Mouse (Mus musculus): ENCODE measurements around the gene Ranbp6.

Ranbp6 gene

GRCm38 (mm10) chr19:29812581-29813460 lies at the start of gene Ranbp6:
Gene Ranbp6, minus strand, starts transcription at chr19:29812974.
- peak; percentile 91 for DNase-seq (ENCODE audit: low spot score)

GRCm38 (mm10) chr19:29860816-29861215 lies 48.0 kb upstream of the Ranbp6 start:
- no peak for DNase-seq (ENCODE audit: low spot score)

- no peak for DNase-seq (ENCODE audit: low spot score)
Observed at GRCm38 (mm10) chr19:29857267-29857666, 44.5 kb upstream of the Ranbp6 start.

GRCm38 (mm10) chr19:29853711-29854110 lies 40.9 kb upstream of the Ranbp6 start:
- DNase-seq (ENCODE audit: low spot score): no peak

GRCm38 (mm10) chr19:29851036-29851690 lies 38.4 kb upstream of the Ranbp6 start:
- DNase-seq (ENCODE audit: low spot score): no peak

- no peak for DNase-seq (ENCODE audit: low spot score)
Observed at GRCm38 (mm10) chr19:29849924-29850551, 37.3 kb upstream of the Ranbp6 start.

GRCm38 (mm10) chr19:29844036-29844661 lies 31.4 kb upstream of the Ranbp6 start:
- DNase-seq (ENCODE audit: low spot score): no peak

- no peak for DNase-seq (ENCODE audit: low spot score)
Observed at GRCm38 (mm10) chr19:29843641-29844035, 30.9 kb upstream of the Ranbp6 start.

GRCm38 (mm10) chr19:29842973-29843372 lies 30.2 kb upstream of the Ranbp6 start:
- DNase-seq (ENCODE audit: low spot score): no peak

- peak; percentile 29 for DNase-seq (ENCODE audit: low spot score)
Observed at GRCm38 (mm10) chr19:29840642-29841041, 27.9 kb upstream of the Ranbp6 start.

GRCm38 (mm10) chr19:29838636-29839135 lies 25.9 kb upstream of the Ranbp6 start:
- DNase-seq (ENCODE audit: low spot score): peak; percentile 12

- no peak for DNase-seq (ENCODE audit: low spot score)
Observed at GRCm38 (mm10) chr19:29838171-29838570, 25.4 kb upstream of the Ranbp6 start.

- no peak for DNase-seq (ENCODE audit: low spot score)
Observed at GRCm38 (mm10) chr19:29835364-29836034, 22.7 kb upstream of the Ranbp6 start.

GRCm38 (mm10) chr19:29830911-29831310 lies 18.1 kb upstream of the Ranbp6 start:
- no peak for DNase-seq (ENCODE audit: low spot score)

- no peak for DNase-seq (ENCODE audit: low spot score)
Observed at GRCm38 (mm10) chr19:29828558-29828957, 15.8 kb upstream of the Ranbp6 start.

- DNase-seq (ENCODE audit: low spot score): peak; percentile 51
Observed at GRCm38 (mm10) chr19:29826686-29827085, 13.9 kb upstream of the Ranbp6 start.

- no peak for DNase-seq (ENCODE audit: low spot score)
Observed at GRCm38 (mm10) chr19:29825003-29825402, 12.2 kb upstream of the Ranbp6 start.

- DNase-seq (ENCODE audit: low spot score): peak; percentile 60
Observed at GRCm38 (mm10) chr19:29824034-29824700, 11.4 kb upstream of the Ranbp6 start.

- DNase-seq (ENCODE audit: low spot score): no peak
Observed at GRCm38 (mm10) chr19:29823456-29824010, 10.8 kb upstream of the Ranbp6 start.

GRCm38 (mm10) chr19:29820966-29821365 lies 8.2 kb upstream of the Ranbp6 start:
- DNase-seq (ENCODE audit: low spot score): peak; percentile 76

- no peak for DNase-seq (ENCODE audit: low spot score)
Observed at GRCm38 (mm10) chr19:29810022-29810421, 2.8 kb downstream of the Ranbp6 start.

Data from lung, postnatal 25 days (tissue).